Mouse (Mus musculus) stomach, embryonic 16.5 days (tissue): ENCODE results near the gene Gltp. TPM values are rescaled to one million over a fixed set of nuclear protein-coding genes. Genes with fewer than 3 reads are reported as not detected.
A peak's percentile ranks its signal among the peaks of the same experiment; 100 is the strongest.

ENCODE experiments used
- ATAC-seq: fragments of 200-750 bp; cut with Nextera tagmentation; 2 replicates; pipeline ENCODE4 v1.8.0; 2017; ENCODE audit warnings: moderate number of reproducible peaks, moderate TSS enrichment; ENCODE audit not compliant: insufficient read depth, low FRiP score
- H3K27ac ChIP-seq: fragments of 300-500 bp; sonication (generic); 2 replicates; pipeline ENCODE4 v1.5.1; 2014; ENCODE audit warnings: low read length
- H3K27me3 ChIP-seq: fragments of 300-500 bp; sonication (generic); 2 replicates; pipeline ENCODE4 v1.6.1; 2014; ENCODE audit warnings: low read length, control low read depth, mixed read lengths; ENCODE audit not compliant: control insufficient read depth, insufficient read depth
- H3K36me3 ChIP-seq: fragments of 300-500 bp; sonication (generic); 2 replicates; pipeline ENCODE4 v1.6.1; 2014; ENCODE audit warnings: low read length; ENCODE audit not compliant: control insufficient read depth, insufficient read depth
- H3K4me1 ChIP-seq: fragments of 300-500 bp; sonication (generic); 2 replicates; pipeline ENCODE4 v1.6.1; 2014; ENCODE audit warnings: low read length, control low read depth, mixed read lengths; ENCODE audit not compliant: control insufficient read depth, insufficient read depth
- H3K4me2 ChIP-seq: fragments of 300-500 bp; sonication (generic); 2 replicates; pipeline ENCODE4 v1.6.1; 2014; ENCODE audit warnings: low read depth, low read length, mixed read lengths
- H3K4me3 ChIP-seq: fragments of 300-500 bp; sonication (generic); replicated peaks from 2 replicates; pipeline ENCODE4 v1.5.1; 2014; ENCODE audit warnings: mild to moderate bottlenecking, low read length
- H3K9ac ChIP-seq: fragments of 300-500 bp; sonication (generic); 2 replicates; pipeline ENCODE4 v1.6.1; 2014; ENCODE audit warnings: low read length
- H3K9me3 ChIP-seq: fragments of 300-500 bp; sonication (generic); replicated peaks from 2 replicates; pipeline ENCODE4 v1.6.1; 2016; ENCODE audit warnings: low read length, control low read depth; ENCODE audit not compliant: control insufficient read depth
- WGBS: fragments of 180-500 bp; shearing (Covaris S2); extraction: QIAGEN DNeasy Blood & Tissue Kit; methylation state at CpG from one replicate; pipeline ENCODE4 v1.1.7; 2014; 5-methylcytosine and 5-hydroxymethylcytosine counted together
- microRNA-seq: library from miRNA; unstranded; fragments of <30 nt; microRNA quantifications from one replicate; pipeline ENCODE4, GENCODE M21; 2016
- polyA plus RNA-seq: library from polyadenylated mRNA; unstranded; fragments of >200 nt; fragmentation: Nextera tagmentation; extraction: Ambion mirVana; gene quantifications from 2 replicates; pipeline ENCODE4 v1.2.1, GENCODE M21; 2015

The Gltp gene
- polyA plus RNA-seq, 1 experiment from 2014 or later: 208 TPM

- no peak overlapping the region for H3K4me2 ChIP-seq
- no peak for ATAC-seq
- H3K27me3 ChIP-seq: peaks cover 6% of the 10 kb centered on the region; the same call in 1 of the 2 replicates
- no peaks in the 10 kb centered on the region for H3K9me3 ChIP-seq
- peaks cover 5% of the 10 kb centered on the region; the same call in 1 of the 2 replicates for H3K4me1 ChIP-seq
- 80% methylated on average over 10 of the region's 10 CpGs for WGBS
- no peak overlapping the region for H3K4me3 ChIP-seq
- H3K27ac ChIP-seq: no peak overlapping the region
- no peaks in the 10 kb centered on the region for H3K36me3 ChIP-seq
- no peak overlapping the region for H3K9ac ChIP-seq
Measured at GRCm38 (mm10) chr5:114640809-114641208, 50.0 kb downstream of the Gltp start.

- H3K4me3 ChIP-seq: no peak overlapping the region; the same call in 1 of the 2 replicates
- no peak overlapping the region for H3K27ac ChIP-seq
- H3K36me3 ChIP-seq: no peaks in the 10 kb centered on the region
- peaks cover 6% of the 10 kb centered on the region; the same call in 1 of the 2 replicates for H3K27me3 ChIP-seq
- peak overlapping the region; percentile 42 for H3K4me2 ChIP-seq
- H3K4me1 ChIP-seq: peaks cover 5% of the 10 kb centered on the region; the same call in 1 of the 2 replicates
- WGBS: 16% methylated on average over 7 of the region's 7 CpGs
- H3K9ac ChIP-seq: no peak overlapping the region
- H3K9me3 ChIP-seq: no peaks in the 10 kb centered on the region
- ATAC-seq: no peak
Measured at GRCm38 (mm10) chr5:114639645-114639957, 51.2 kb downstream of the Gltp start.

- Histone ChIP-seq H3K27ac (no peak overlapping the region), H3K27me3 (peaks cover 6% of the 10 kb centered on the region; the same call in 1 of the 2 replicates), H3K9ac (peak overlapping the region; percentile 40; the same call in 1 of the 2 replicates), H3K9me3 (no peaks in the 10 kb centered on the region), H3K4me3 (no peak overlapping the region; the same call in 1 of the 2 replicates), H3K36me3 (no peaks in the 10 kb centered on the region), H3K4me1 (peaks cover 5% of the 10 kb centered on the region; the same call in 1 of the 2 replicates), H3K4me2 (peak overlapping the region; percentile 42)
- WGBS: 17% methylated on average over 22 of the region's 22 CpGs
- ATAC-seq: peak; percentile 88; the same call in 1 of the 2 replicates
Measured at GRCm38 (mm10) chr5:114638769-114639644, 51.8 kb downstream of the Gltp start.

DNA sequence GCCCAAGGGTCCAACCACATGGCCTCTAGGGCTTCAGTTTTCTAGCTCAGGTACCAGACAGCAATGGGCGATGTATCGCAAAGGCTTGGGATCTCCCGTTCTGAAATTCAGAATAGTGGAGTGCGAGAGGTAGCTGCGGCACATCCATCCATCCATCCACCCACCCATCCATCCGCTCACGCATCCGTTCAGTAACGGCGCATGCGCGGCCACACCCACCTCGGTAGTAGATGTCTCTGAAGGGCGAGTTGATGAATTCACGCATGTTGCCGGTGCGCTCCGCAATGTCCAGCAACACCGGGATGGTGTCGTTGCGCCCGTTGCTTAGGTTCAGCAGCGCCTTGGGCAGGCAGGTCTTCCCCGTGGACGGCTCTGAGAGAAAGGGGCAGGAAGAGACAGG, 54.7 kb downstream of the Gltp start:
- no peaks in the 10 kb centered on the region for H3K9me3 ChIP-seq
- ATAC-seq: no peak
- H3K4me3 ChIP-seq: no peak overlapping the region
- no peak overlapping the region for H3K4me2 ChIP-seq
- H3K4me1 ChIP-seq: peaks cover 5% of the 10 kb centered on the region; the same call in 1 of the 2 replicates
- H3K9ac ChIP-seq: no peak overlapping the region
- 79% methylated on average over 25 of the region's 25 CpGs for whole genome bisulfite sequencing
- H3K36me3 ChIP-seq: no peaks in the 10 kb centered on the region
- H3K27me3 ChIP-seq: peaks cover 6% of the 10 kb centered on the region; the same call in 1 of the 2 replicates
- no peak overlapping the region for H3K27ac ChIP-seq

DNA sequence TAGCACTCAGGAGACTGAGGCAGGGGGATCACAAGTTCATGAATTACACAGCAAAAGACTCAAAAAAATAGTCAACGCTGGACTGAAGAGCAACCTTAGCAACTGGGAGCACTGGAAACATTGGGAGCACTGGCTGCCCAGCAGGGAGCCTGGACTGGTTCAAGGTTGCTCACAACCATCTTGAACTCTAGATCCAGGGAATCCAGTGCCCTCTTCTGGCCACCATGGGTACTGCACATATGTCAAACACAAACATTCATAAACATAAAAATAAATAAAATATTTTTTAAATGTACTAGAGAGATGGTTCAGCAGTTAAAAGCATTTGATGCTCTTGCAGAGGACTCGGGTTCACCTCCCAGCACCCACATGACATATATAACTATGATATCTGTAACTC, 59.4 kb downstream of the Gltp start:
- Histone ChIP-seq H3K9ac (no peak overlapping the region), H3K4me2 (no peak overlapping the region), H3K4me1 (no peaks in the 10 kb centered on the region), H3K36me3 (no peaks in the 10 kb centered on the region), H3K27me3 (no peaks in the 10 kb centered on the region), H3K27ac (no peak overlapping the region), H3K9me3 (no peaks in the 10 kb centered on the region), H3K4me3 (no peak overlapping the region)
- no peak for ATAC-seq
- 53% methylated on average over 2 of the region's 2 CpGs for WGBS

DNA sequence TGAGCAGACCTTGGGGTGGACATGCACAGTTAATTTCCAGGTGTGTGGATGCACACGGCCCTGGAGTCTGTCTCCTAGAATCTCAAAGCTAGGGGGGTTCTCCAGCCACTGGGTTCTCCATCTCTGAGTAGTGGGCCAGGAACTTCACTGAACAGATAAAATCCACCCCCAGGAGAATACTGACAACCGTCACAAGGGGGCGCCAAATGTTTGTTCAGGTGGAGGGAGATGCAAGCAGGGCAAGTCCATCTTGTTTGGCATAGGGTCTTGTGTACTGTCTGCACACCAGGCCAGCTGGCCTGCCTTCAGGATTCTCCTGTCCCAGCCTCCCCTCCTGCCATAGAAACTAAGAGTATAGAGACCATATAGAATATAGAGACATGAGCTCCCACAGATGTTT, 65.2 kb downstream of the Gltp start:
- no peaks in the 10 kb centered on the region for H3K4me1 ChIP-seq
- WGBS: 16% methylated on average over 3 of the region's 3 CpGs
- no peak overlapping the region for H3K9ac ChIP-seq
- H3K4me3 ChIP-seq: no peak overlapping the region
- no peaks in the 10 kb centered on the region for H3K27me3 ChIP-seq
- no peaks in the 10 kb centered on the region for H3K9me3 ChIP-seq
- H3K36me3 ChIP-seq: no peaks in the 10 kb centered on the region
- ATAC-seq: no peak
- no peak overlapping the region for H3K27ac ChIP-seq
- H3K4me2 ChIP-seq: no peak overlapping the region

DNA sequence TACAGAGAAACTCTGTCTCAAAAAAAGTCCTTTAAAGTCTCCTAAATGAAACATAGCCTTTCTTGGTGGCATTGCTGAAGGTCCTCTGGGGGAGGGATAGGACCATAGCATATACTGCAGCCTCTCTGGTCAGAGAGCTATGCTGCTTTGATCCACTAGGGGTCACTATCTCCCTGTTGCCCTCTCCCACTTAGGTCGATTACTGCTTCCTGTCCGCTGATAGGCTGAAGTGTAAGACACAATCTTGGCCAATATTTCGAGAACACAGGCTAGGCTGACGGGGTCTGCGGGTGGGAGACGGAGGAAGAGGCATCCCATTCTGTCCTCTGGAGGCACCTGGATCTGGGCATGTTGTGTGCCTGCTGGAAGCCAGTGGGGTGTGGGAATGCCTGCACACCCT, 70.5 kb downstream of the Gltp start:
- ATAC-seq: no peak

More for the DNA sequence above, 70.5 kb downstream of the Gltp start:
- H3K9me3 ChIP-seq: no peaks in the 10 kb centered on the region
- H3K36me3 ChIP-seq: no peaks in the 10 kb centered on the region
- no peak overlapping the region for H3K27ac ChIP-seq
- no peaks in the 10 kb centered on the region for H3K27me3 ChIP-seq
- H3K4me1 ChIP-seq: no peaks in the 10 kb centered on the region
- no peak overlapping the region for H3K4me3 ChIP-seq
- WGBS: 46% methylated on average over 6 of the region's 6 CpGs
- no peak overlapping the region for H3K9ac ChIP-seq
- H3K4me2 ChIP-seq: no peak overlapping the region

Small RNAs within 50 kb of the gene (microRNA-seq; reads per million reads assigned to microRNA genes)
- gene Mir7028: not detected

Other genes with a start within 250 kb of the Gltp start
- 30.6 and 31.3 TPM in 2 replicates for gene Mmab, start 246.9 kb downstream of the Gltp start, polyA plus RNA-seq
- 56.3 and 60.1 TPM in 2 replicates for gene Mvk, start 246.7 kb downstream of the Gltp start, polyA plus RNA-seq
- gene Fam222a, start 123.0 kb downstream of the Gltp start, polyA plus RNA-seq: 1.4 and 1.6 TPM in 2 replicates
- 2.8 and 3.7 TPM in 2 replicates for gene Trpv4, start 32.6 kb downstream of the Gltp start, polyA plus RNA-seq
- 9.3 and 9.4 TPM in 2 replicates for gene Tchp, start 16.8 kb upstream of the Gltp start, polyA plus RNA-seq
- 12.7 and 13.1 TPM in 2 replicates for gene Ankrd13a, start 83.7 kb upstream of the Gltp start, polyA plus RNA-seq
- gene Git2, start 84.5 kb upstream of the Gltp start, polyA plus RNA-seq: 35.9 and 42.0 TPM in 2 replicates
- 66.8 and 71.8 TPM in 2 replicates for gene 1500011B03Rik, start 132.5 kb upstream of the Gltp start, polyA plus RNA-seq
- not detected in 2 replicates for gene 4930519G04Rik, start 162.7 kb upstream of the Gltp start, polyA plus RNA-seq
- gene Gm9936, start 167.7 kb upstream of the Gltp start, polyA plus RNA-seq: 0.18 TPM in 1 of 2 replicates, not detected in the other
- 7.8 and 8.1 TPM in 2 replicates for gene Oasl2, start 206.0 kb upstream of the Gltp start, polyA plus RNA-seq
- gene Oasl1, start 232.3 kb upstream of the Gltp start, polyA plus RNA-seq: 1.3 and 2.1 TPM in 2 replicates